Mouse (Mus musculus): ENCODE measurements around the gene Ece1.

Gene Ece1

GRCm38 (mm10) chr4:138013723-138014479 lies 151.9 kb downstream of the Ece1 start:
- DNase-seq (ENCODE audit: extremely low spot score, low read depth, low spot score): no peak
